Mouse (Mus musculus) gastrocnemius, adult 8-10 months (tissue): ENCODE measurements around the gene Clstn3. TPM values are rescaled to one million over a fixed set of nuclear protein-coding genes. Genes with fewer than 3 reads are reported as not detected.
A peak's percentile ranks its signal among the peaks of the same experiment; 100 is the strongest.
"Not testable (repeated sequence)": the region's sequence is repeated elsewhere in the genome, so short reads cannot be mapped to it uniquely, and the experiment has no call there.

Source experiments
- DNase-seq, 2 experiments: peaks; one replicate each; pipeline ENCODE4 v3.0.0; 2022; ENCODE audit warnings: low spot score in 2 of 2
- total RNA-seq, 4 experiments: library from RNA; stranded (reverse); gene quantifications; 2 replicates each; pipeline ENCODE4 v1.2.4; 2022

Clstn3 gene
- total RNA-seq, 4 experiments from 2014 or later: 0.27 to 1.2 (median 0.48) TPM

- peak; percentile 9 to 15 for DNase-seq
Observed at GRCm38 (mm10) chr6:124414150-124414926, 50.3 kb downstream of the Clstn3 start.

GRCm38 (mm10) chr6:124413770-124414149, 50.8 kb downstream of the Clstn3 start:
- no peak for DNase-seq

- no peak for DNase-seq
Observed at GRCm38 (mm10) chr6:124408355-124408754, 56.2 kb downstream of the Clstn3 start.

GRCm38 (mm10) chr6:124407180-124407579, 57.4 kb downstream of the Clstn3 start:
- no peak for DNase-seq

- no peak for DNase-seq
Observed at GRCm38 (mm10) chr6:124406326-124406725, 58.3 kb downstream of the Clstn3 start.

- DNase-seq: no peak
Observed at GRCm38 (mm10) chr6:124399738-124400137, 64.9 kb downstream of the Clstn3 start.

GRCm38 (mm10) chr6:124394991-124395390, 69.6 kb downstream of the Clstn3 start:
- not testable (repeated sequence) for DNase-seq

Other genes with a start within 250 kb of the Clstn3 start
- gene Vmn2r27, start 232.9 kb downstream of the Clstn3 start, total RNA-seq: not detected
- 1 to 10 TPM; 1.8 to 7.7 (median 4.3) TPM for gene Cd163, start 160.1 kb downstream of the Clstn3 start, total RNA-seq
- gene Pex5, start 49.7 kb downstream of the Clstn3 start, total RNA-seq: 10 to 100 TPM; 21.4 to 24.9 (median 22.9) TPM
- gene C1rl, start 28.3 kb upstream of the Clstn3 start, total RNA-seq: under 1 TPM in 3 of 4 experiments, not detected in 1; 0.34 to 0.51 (median 0.45) TPM
- gene C1ra, start 47.6 kb upstream of the Clstn3 start, total RNA-seq: 1 to 10 TPM; 3.6 to 7.5 (median 5.5) TPM
- gene C1s1, start 77.6 kb upstream of the Clstn3 start, total RNA-seq: 10 to 100 TPM in 3 of 4 experiments, 1 to 10 TPM in 1; 8.4 to 20.8 (median 14.2) TPM
- gene C1rb, start 105.5 kb upstream of the Clstn3 start, total RNA-seq: 1 to 10 TPM in 1 of 4 experiments, under 1 TPM in 3; 0.46 to 1.2 (median 0.69) TPM
- gene C1s2, start 171.3 kb upstream of the Clstn3 start, total RNA-seq: under 1 TPM; 0.44 to 0.70 (median 0.51) TPM
- 10 to 100 TPM; 12.6 to 18.1 (median 15.6) TPM for gene Lpcat3, start 198.2 kb upstream of the Clstn3 start, total RNA-seq
- gene Emg1, start 247.4 kb upstream of the Clstn3 start, total RNA-seq: 10 to 100 TPM; 62.1 to 74.4 (median 66.1) TPM
- 100 to 1,000 TPM; 140 to 157 (median 153) TPM for gene Phb2, start 247.5 kb upstream of the Clstn3 start, total RNA-seq